Mouse (Mus musculus) layer of hippocampus, adult 11-12 months (tissue): Measurements from ENCODE around the gene Supt20.
A peak's percentile ranks its signal among the peaks of the same experiment; 100 is the strongest.

Experiments
- DNase-seq: peaks from one replicate; pipeline ENCODE4 v3.0.0; 2022; ENCODE audit warnings: low spot score

The Supt20 gene

DNA sequence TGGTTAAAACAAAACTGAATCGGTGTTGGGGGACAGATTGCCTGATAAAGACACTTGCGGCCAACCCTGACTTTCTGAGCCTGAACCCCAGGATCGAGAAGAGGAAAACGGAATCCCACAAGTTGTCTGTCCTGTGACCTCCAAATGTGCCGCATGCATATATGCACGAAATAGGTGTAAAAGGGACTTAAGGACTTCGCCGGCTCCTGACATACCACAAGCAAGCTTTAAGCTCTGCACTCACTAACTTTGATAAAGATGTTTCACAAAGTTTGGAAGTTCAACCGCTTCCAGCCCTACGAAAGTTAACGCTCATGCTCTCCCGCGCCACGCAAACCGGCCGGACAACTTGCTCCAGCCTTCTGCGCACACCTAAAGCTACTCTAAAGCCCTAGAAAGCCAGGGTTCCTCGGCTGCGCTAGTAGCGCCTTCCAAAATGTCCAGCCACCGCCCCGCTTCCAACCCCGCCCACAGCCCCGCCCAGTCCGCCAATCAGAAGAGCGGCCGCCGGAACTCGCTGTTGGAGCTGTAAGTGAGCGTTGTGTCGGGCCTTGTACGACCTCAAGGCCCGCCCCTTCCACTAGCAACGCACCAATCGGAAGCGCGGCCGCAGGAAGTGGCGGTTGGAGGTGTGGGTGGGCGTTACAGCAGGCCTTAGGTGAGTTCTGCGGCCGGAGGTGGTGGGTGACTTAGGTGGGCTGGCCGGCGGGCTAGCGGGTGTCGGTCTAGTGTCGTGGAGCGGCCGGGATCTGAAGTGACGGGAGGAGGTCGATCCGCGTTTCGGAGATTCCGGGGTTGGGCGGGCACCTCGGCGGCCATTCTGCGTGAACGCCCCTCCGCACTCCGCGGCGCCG lies at the start of gene Supt20:
Gene Supt20, plus strand, starts transcription at position 606 of the 854 bp plus-strand sequence.
- DNase-seq = peak; percentile 93

DNA sequence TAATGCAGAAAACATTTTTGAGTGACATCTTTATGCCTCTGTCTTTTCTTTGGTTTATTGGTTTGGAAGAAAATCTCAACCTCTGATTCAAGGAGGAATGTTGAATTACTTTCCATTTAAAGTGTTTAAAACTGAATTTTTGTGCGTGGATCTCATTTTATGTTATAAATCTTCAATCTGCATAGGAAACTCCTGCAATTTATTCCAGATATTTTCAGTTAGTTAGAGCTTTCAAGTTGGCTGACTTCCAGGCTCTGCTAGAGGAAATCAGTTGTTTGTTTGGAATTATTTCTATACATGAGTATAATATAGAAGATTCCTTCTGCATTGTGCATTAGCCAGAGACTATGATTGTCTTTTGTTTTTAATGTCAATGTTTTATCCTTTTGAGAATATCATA lies 49.8 kb upstream of the Supt20 start:
- DNase-seq = no peak

GRCm38 (mm10) chr3:54647583-54647982 lies 45.0 kb upstream of the Supt20 start:
- DNase-seq = no peak

DNA sequence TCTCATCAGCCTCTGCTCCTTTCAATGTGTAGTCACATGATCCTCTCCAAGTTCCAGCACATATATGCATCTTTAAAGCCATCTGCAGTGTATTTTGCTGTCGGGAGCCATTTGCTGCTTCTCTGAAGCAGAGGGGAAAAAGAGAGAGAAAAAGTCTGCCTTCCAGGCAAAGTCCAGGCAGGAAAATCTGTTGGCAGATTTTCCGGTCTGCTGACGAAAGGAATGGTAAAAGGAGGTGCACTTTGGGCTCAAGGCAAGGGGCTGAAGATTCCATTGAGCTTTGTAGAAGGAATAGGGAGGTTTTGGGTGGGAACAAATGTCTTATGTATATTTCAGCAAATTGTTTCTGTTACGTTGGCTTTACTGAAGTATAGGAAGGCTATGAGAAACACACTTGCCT lies 41.0 kb upstream of the Supt20 start:
- no peak for DNase-seq

GRCm38 (mm10) chr3:54654169-54654568 lies 38.4 kb upstream of the Supt20 start:
- no peak for DNase-seq

DNA sequence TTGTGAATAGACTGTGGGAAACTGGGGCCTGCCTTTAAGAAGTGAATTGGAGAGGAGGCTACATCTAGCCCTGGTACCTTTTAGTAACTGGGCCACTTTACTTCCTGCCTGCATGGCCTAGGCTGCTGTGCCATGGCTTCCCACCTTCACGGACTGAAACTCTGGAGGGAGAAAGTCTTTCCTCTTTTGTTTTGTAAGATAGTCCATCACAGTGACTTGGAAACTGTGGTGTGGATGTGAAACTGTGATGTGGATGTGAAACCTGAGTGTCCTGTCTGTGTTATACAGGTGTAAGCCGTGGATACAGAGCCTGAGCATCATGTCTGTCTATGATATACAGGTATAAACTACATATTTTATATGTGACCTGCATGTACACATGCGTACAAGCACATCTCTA lies 35.5 kb upstream of the Supt20 start:
- DNase-seq = no peak

- DNase-seq = no peak
These were observed 34.5 kb upstream of the Supt20 start for GRCm38 (mm10) chr3:54657888-54658626.

GRCm38 (mm10) chr3:54659736-54660135 lies 32.9 kb upstream of the Supt20 start:
- DNase-seq = no peak

- no peak for DNase-seq
These were observed 30.2 kb upstream of the Supt20 start for GRCm38 (mm10) chr3:54662411-54662810.

GRCm38 (mm10) chr3:54668141-54668540 lies 24.5 kb upstream of the Supt20 start:
- no peak for DNase-seq

GRCm38 (mm10) chr3:54668722-54669121 lies 23.9 kb upstream of the Supt20 start:
- DNase-seq = no peak

DNA sequence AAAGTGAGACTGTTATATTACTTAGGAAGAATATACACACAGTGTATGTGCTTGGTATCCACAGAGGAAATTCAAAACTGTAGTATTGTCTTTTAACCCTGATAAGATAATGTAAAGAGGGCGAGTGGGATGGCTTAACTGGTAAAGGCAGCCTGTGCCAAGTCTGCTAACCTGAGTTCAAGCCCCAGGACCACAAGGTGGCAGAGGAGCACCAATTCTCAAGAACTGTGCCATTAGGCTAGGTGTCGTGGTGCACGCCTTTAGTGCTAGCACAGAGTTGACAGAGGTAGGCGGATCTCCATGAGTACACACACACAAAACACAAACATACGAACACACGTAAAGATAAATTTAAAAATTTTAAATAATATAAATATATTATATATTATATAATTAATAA lies 23.0 kb upstream of the Supt20 start:
- DNase-seq = no peak

- DNase-seq = no peak
These were observed 20.5 kb upstream of the Supt20 start for GRCm38 (mm10) chr3:54672111-54672510.

- peak; percentile 63 for DNase-seq
These were observed 19.8 kb upstream of the Supt20 start for GRCm38 (mm10) chr3:54672557-54673529.

GRCm38 (mm10) chr3:54676818-54677217 lies 15.8 kb upstream of the Supt20 start:
- no peak for DNase-seq

- DNase-seq = no peak
These were observed 11.1 kb upstream of the Supt20 start for GRCm38 (mm10) chr3:54681310-54682204.

GRCm38 (mm10) chr3:54685202-54685601 lies 7.4 kb upstream of the Supt20 start:
- DNase-seq = no peak

DNA sequence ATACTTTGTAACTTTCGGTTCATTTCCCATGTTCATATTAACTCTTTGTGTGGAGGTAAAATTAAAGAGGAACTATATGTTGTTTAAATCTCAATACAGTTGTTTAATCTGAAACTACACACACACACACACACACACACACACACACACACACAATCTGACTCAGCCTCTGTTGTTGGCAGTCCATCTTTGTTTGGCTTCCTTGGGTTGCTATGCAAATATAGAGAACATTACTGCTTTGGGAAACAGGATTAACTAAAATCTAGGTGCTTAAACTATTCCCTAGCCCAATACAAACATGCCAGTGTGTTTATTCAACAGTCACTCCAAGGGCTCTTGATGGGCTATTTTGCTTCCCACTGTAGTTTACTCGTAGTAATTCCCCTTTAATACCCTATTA lies 5.4 kb upstream of the Supt20 start:
- no peak for DNase-seq

DNA sequence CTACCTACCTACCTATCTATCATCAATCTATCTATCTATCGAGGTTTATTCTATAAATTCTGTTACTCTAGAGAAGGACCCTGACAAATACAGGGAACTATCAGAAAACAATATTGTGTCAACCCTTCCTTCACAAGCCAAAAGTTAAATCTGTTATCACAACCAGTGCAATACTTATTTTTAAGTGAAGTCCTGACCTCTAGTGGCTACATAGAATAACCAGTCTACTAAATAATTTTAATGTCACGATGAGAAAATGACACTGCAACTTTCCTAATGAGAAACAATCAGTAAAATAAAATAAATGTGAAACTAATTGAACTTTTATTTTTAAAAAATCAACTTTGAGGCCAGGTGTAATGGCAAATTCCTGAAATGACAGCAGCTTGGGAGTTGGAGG lies 3.5 kb upstream of the Supt20 start:
- no peak for DNase-seq

- no peak for DNase-seq
These were observed 429 bp downstream of the Supt20 start for GRCm38 (mm10) chr3:54693056-54693415.

DNA sequence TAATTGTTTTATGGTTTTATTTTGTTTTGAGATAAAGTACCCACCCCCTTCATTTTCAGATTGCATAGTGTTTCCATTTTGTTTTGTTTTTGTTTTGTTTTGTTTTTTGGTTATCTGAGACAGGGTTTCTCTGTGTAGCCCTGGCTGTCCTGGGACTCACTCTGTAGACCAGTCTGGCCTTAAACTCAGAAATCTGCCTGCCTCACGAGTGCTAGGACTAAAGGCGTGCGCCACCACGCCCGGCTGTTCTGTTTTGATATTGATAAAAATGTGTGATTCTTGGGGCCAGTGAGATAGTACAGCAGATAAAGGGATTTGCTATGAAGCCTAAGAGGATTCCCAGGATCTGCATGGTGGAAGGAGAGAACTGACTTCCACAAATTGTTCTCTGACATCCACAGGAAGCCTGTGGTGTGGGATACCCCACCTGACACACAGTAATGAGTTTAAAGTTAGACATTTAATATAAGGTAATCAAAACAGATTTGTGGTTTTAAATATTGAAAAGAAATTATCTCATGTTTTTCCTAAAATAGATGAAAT lies 7.2 kb downstream of the Supt20 start:
- DNase-seq = no peak
